Mouse (Mus musculus): ENCODE measurements around the gene Dusp12. TPM values are rescaled to one million over a fixed set of nuclear protein-coding genes. Genes with fewer than 3 reads are reported as not detected.

Gene Dusp12
- total and polyA plus RNA-seq, 3 experiments = 30.4 to 41.7 (median 30.9) TPM

GRCm38 (mm10) chr1:170886044-170886458, 711 bp upstream of the Dusp12 start:
- Histone ChIP-seq H3K4me3 (replicated peaks in 1 of 3; ENCODE audit: low read depth in 2 of 3, low read length in 2 of 3, poor library complexity in 1 of 3) (peak overlapping the region in 1 of 3 experiments; percentile 15), H3K79me2 (replicated peaks; ENCODE audit: control insufficient read depth, extremely low read depth, insufficient read depth, poor library complexity, severe bottlenecking) (peaks cover 32% of the 10 kb centered on the region), H3K27me3 (replicated peaks) (no peaks in the 10 kb centered on the region), H3K9me3 (replicated peaks; ENCODE audit: low read length) (no peaks in the 10 kb centered on the region), H3K4me2 (ENCODE audit: insufficient read depth, low read depth, poor library complexity, severe bottlenecking) (peak overlapping the region; percentile 86), H3K4me1 (ENCODE audit: control insufficient read depth in 1 of 2, insufficient read depth in 2 of 2) (peaks cover 7 to 31% of the 10 kb centered on the region in 2 experiments), H3K27ac (ENCODE audit: insufficient read depth, low read depth) (no peak overlapping the region), H3K36me3 (replicated peaks in 1 of 2; ENCODE audit: control insufficient read depth in 1 of 2, insufficient read depth in 1 of 2, low read length in 1 of 2) (peaks cover 4 to 19% of the 10 kb centered on the region in 2 experiments), H3K9ac (ENCODE audit: insufficient read depth, low read depth) (peak overlapping the region; percentile 64)
- no peak for DNase-seq (ENCODE audit: extremely low read depth)
- in situ Hi-C loops (cut with MboI; ENCODE audit: low pct_ligation_motif_present, low pct_unique_long_range_greater_than_20kb, low sequenced_read_pairs) (no loop called here), dilution Hi-C loops (cut with MboI; ENCODE audit: extremely low pct_ligation_motif_present, extremely low pct_unique_long_range_greater_than_20kb, low sequenced_read_pairs) (no loop called here)
- no peak for TF ChIP-seq EP300 (IDR thresholded peaks at IDR 0.05; ENCODE audit: low read length)
- no peak for TF ChIP-seq JUND (conservative IDR thresholded peaks at IDR 0.05; ENCODE audit: low read depth, low read length)
- no peak for TF ChIP-seq SIN3A (IDR thresholded peaks at IDR 0.05; ENCODE audit: low read length)
- no peak for TF ChIP-seq JUN (IDR thresholded peaks at IDR 0.05; ENCODE audit: insufficient read depth, low read depth, low read length)
- 0 out of 2 replicates have a peak, but pooled peaks have one; percentile 12 for TF ChIP-seq MXI1 (IDR thresholded peaks at IDR 0.05; ENCODE audit: low read depth, low read length)
- TF ChIP-seq MAX (IDR thresholded peaks at IDR 0.05; ENCODE audit: low read length) = peak; percentile 82
- TF ChIP-seq E2F4 (IDR thresholded peaks at IDR 0.05; ENCODE audit: insufficient replicate concordance, low read depth, low read length) = no peak
- no peak for TF ChIP-seq CHD1 (IDR thresholded peaks at IDR 0.05; ENCODE audit: low read depth, low read length)
- TF ChIP-seq USF2 (conservative IDR thresholded peaks at IDR 0.05; ENCODE audit: low read depth, low read length) = no peak
- no peak for TF ChIP-seq UBTF (IDR thresholded peaks at IDR 0.05; ENCODE audit: low read depth, low read length)
- TF ChIP-seq MYC (IDR thresholded peaks at IDR 0.05; ENCODE audit: low read depth, low read length) = peak; percentile 80
- TF ChIP-seq CHD2 (IDR thresholded peaks at IDR 0.05; ENCODE audit: low read length) = peak; percentile 79
- no peak for TF ChIP-seq MEF2A (IDR thresholded peaks at IDR 0.05; ENCODE audit: borderline replicate concordance, low read depth, low read length)
- no peak for TF ChIP-seq ETS1 (conservative IDR thresholded peaks at IDR 0.05; ENCODE audit: low read depth, low read length)
- no peak for TF ChIP-seq ZNF384 (IDR thresholded peaks at IDR 0.05; ENCODE audit: low read depth, low read length)

GRCm38 (mm10) chr1:170884390-170884789, 950 bp downstream of the Dusp12 start:
- peaks cover 3 to 19% of the 10 kb centered on the region in 2 experiments; a peak in 3 of 4 replicates for H3K4me1 ChIP-seq (ENCODE audit: control insufficient read depth in 1 of 2, insufficient read depth in 2 of 2)
- in situ Hi-C loops (cut with MboI; ENCODE audit: low pct_ligation_motif_present, low pct_unique_long_range_greater_than_20kb, low sequenced_read_pairs) = no loop called here
- dilution Hi-C loops (cut with MboI; ENCODE audit: extremely low pct_ligation_motif_present, extremely low pct_unique_long_range_greater_than_20kb, low sequenced_read_pairs) = no loop called here
- H3K4me3 ChIP-seq (replicated peaks in 1 of 3; ENCODE audit: low read depth in 2 of 3, low read length in 2 of 3, poor library complexity in 1 of 3) = peak overlapping the region; percentile 62 to 99 (median 94)
- peaks cover 32% of the 10 kb centered on the region for H3K79me2 ChIP-seq (replicated peaks; ENCODE audit: control insufficient read depth, extremely low read depth, insufficient read depth, poor library complexity, severe bottlenecking)
- H3K27me3 ChIP-seq (replicated peaks) = no peaks in the 10 kb centered on the region
- no peak for DNase-seq (ENCODE audit: extremely low read depth)
- H3K36me3 ChIP-seq (replicated peaks in 1 of 2; ENCODE audit: control insufficient read depth in 1 of 2, insufficient read depth in 1 of 2, low read length in 1 of 2) = peaks cover 17 to 35% of the 10 kb centered on the region in 2 experiments
- peak overlapping the region; percentile 96 for H3K4me2 ChIP-seq (ENCODE audit: insufficient read depth, low read depth, poor library complexity, severe bottlenecking)
- no peaks in the 10 kb centered on the region for H3K9me3 ChIP-seq (replicated peaks; ENCODE audit: low read length)
- peak overlapping the region; percentile 83 for H3K9ac ChIP-seq (ENCODE audit: insufficient read depth, low read depth)
- TF ChIP-seq HCFC1 (IDR thresholded peaks at IDR 0.05; ENCODE audit: low read depth, low read length) = no peak
- peak; percentile 8; the same call in 1 of the 2 replicates for TF ChIP-seq MAX (IDR thresholded peaks at IDR 0.05; ENCODE audit: low read length)
- H3K27ac ChIP-seq (ENCODE audit: insufficient read depth, low read depth) = no peak overlapping the region

Measured in CH12.LX (cell line).